Mouse (Mus musculus): ENCODE results near the gene Jph2.

DNA sequence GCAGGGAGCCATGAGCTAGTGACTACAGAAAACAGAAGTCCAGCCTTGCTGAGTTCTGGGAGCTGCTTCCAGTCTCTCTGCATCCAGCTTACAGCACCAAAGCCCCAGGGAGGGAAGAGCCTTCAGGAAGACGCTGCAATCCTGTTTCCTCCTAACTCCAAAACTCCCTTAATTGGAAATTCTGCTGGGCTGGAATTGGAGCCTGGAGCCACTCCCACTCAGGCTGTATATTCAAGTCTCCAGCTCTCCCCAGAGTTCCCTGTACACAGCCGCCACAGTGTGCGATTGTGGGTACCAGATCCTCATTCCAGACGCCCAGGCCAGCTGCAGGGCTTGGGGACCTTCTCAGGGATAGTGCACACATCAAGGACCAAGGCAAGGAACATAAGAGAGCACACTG, 27.6 kb downstream of the Jph2 start:
- no peak for TF ChIP-seq CTCF (IDR thresholded peaks at IDR 0.05; ENCODE audit: low read depth)
- TF ChIP-seq EP300 (IDR thresholded peaks at IDR 0.05; ENCODE audit: low read depth) = no peak

All from heart, postnatal 0 days (tissue).